Mouse (Mus musculus): Measurements from ENCODE around the gene Smarcad1. TPM values are rescaled to one million over a fixed set of nuclear protein-coding genes. Genes with fewer than 3 reads are reported as not detected.

Gene Smarcad1
- polyA plus RNA-seq, 1 experiment from 2014 or later = 107 TPM

DNA sequence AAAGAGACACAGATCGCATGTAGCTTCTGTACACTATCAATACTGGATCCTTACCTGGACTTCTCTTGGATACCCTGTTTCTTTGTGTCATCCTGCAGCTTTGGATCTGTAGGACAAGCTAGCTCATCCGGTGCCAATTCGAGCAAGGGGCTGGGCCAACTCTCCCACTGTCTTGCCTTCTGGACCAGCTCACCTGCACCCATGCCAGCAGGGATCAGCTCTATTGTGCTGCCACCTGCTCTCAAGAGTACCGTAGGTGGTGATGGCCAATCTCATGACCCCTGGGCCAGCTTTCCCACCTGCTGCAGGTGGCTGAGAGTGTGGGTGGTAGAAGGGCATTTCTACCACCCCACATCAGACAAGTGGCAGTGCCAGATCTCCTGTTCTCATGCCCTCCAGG lies 114.7 kb downstream of the Smarcad1 start:
- Histone ChIP-seq H3K9me3 (no peaks in the 10 kb centered on the region), H3K4me1 (no peaks in the 10 kb centered on the region), H3K27ac (no peak overlapping the region), H3K9ac (no peak overlapping the region), H3K27me3 (no peaks in the 10 kb centered on the region), H3K36me3 (no peaks in the 10 kb centered on the region), H3K4me2 (replicated peaks) (no peak overlapping the region), H3K4me3 (no peak overlapping the region)
- no peak for ATAC-seq (ENCODE audit: insufficient number of reproducible peaks, insufficient read depth, low FRiP score, low TSS enrichment)
- 94% methylated on average over 4 of the region's 4 CpGs for WGBS

DNA sequence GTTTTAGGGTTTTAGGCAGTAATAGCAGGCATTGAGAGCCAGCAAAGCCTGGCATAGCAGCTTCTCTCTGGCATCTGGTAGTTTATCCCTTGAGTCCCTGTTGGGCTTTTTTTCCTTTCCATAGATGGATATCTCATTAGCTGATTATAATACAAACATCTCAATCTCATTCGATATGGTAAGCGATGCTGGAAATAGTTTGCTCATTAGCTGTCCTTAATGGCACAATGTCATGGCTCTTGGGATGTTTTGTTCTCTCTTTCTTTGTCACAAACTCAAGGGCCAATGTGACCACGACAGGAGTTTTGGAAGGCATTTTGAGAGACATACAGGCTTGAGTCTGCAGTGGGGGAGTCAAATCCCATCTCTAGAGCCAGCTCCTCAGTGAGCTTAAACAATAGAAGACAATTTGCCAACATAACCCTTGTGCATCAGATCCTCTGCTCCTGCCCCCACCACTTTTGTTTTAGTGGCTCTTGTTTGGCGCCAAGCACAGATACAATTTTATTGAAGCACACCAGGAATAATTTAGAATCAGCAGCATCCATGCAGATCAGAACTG lies 117.1 kb downstream of the Smarcad1 start:
- Histone ChIP-seq H3K9me3 (no peaks in the 10 kb centered on the region), H3K36me3 (no peaks in the 10 kb centered on the region), H3K4me2 (replicated peaks) (no peak overlapping the region), H3K4me1 (no peaks in the 10 kb centered on the region), H3K9ac (no peak overlapping the region), H3K27ac (no peak overlapping the region), H3K27me3 (no peaks in the 10 kb centered on the region), H3K4me3 (no peak overlapping the region)
- 84% methylated on average over 4 of the region's 4 CpGs for WGBS
- ATAC-seq (ENCODE audit: insufficient number of reproducible peaks, insufficient read depth, low FRiP score, low TSS enrichment) = no peak

GRCm38 (mm10) chr6:65164137-65164536 lies 121.8 kb downstream of the Smarcad1 start:
- Histone ChIP-seq H3K4me2 (replicated peaks) (no peak overlapping the region), H3K9ac (no peak overlapping the region), H3K27ac (no peak overlapping the region), H3K4me1 (no peaks in the 10 kb centered on the region), H3K36me3 (no peaks in the 10 kb centered on the region), H3K9me3 (no peaks in the 10 kb centered on the region), H3K27me3 (no peaks in the 10 kb centered on the region), H3K4me3 (no peak overlapping the region)
- ATAC-seq (ENCODE audit: insufficient number of reproducible peaks, insufficient read depth, low FRiP score, low TSS enrichment) = no peak
- WGBS = 84% methylated on average over 6 of the region's 6 CpGs

DNA sequence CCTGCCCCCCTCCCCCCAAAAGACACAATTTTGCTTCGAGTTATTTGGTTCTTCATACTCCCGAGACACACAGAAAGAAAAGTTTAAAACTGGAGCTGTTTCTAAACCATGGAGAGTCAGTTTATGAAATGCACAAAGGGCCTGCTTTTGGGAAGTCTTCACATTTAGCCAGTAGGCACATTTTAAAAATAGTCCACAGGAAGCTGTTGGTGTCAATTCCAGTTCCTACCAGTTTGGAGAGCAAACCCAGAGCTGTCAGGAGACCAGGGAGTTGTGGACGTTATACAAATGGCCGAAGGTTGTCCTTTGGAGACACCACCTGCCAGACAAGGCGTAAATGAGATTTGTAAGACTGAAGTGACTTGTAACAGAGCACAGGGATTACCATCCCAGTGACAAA lies 122.6 kb downstream of the Smarcad1 start:
- H3K36me3 ChIP-seq = no peaks in the 10 kb centered on the region
- WGBS = 59% methylated on average over 5 of the region's 5 CpGs
- H3K27ac ChIP-seq = no peak overlapping the region

More for the DNA sequence above, 122.6 kb downstream of the Smarcad1 start:
- H3K4me1 ChIP-seq = no peaks in the 10 kb centered on the region
- H3K4me2 ChIP-seq (replicated peaks) = no peak overlapping the region
- H3K27me3 ChIP-seq = no peaks in the 10 kb centered on the region
- H3K9ac ChIP-seq = no peak overlapping the region
- no peak for ATAC-seq (ENCODE audit: insufficient number of reproducible peaks, insufficient read depth, low FRiP score, low TSS enrichment)
- H3K4me3 ChIP-seq = no peak overlapping the region
- no peaks in the 10 kb centered on the region for H3K9me3 ChIP-seq

Other genes with a start within 250 kb of the Smarcad1 start
- gene Hpgds, start 102.3 kb downstream of the Smarcad1 start, polyA plus RNA-seq (2016; fragmentation: Nextera tagmentation; extraction: Ambion mirVana) = 3.5 and 4.0 TPM in 2 replicates